Mouse (Mus musculus) stomach, postnatal 0 days (tissue): Measurements from ENCODE around the gene Ctsc.

Source experiments
- CTCF ChIP-seq: IDR thresholded peaks from 2 replicates; pipeline ENCODE4 v1.5.1; 2016; ENCODE audit warnings: antibody characterized with exemption, low read depth, mild to moderate bottlenecking, moderate library complexity
- EP300 ChIP-seq: optimal IDR thresholded peaks from 2 replicates; pipeline ENCODE3; 2016; ENCODE audit warnings: antibody characterized with exemption

GRCm38 (mm10) chr7:88343828-88344227 lies 65.9 kb downstream of the Ctsc start:
- TF ChIP-seq CTCF (peak; percentile 81), EP300 (no peak)
